Mouse (Mus musculus): ENCODE measurements around the gene Gtf3a. TPM values are rescaled to one million over a fixed set of nuclear protein-coding genes. Genes with fewer than 3 reads are reported as not detected.

Gtf3a gene
- polyA plus RNA-seq, 1 experiment from 2014 or later = 68.3 TPM

DNA sequence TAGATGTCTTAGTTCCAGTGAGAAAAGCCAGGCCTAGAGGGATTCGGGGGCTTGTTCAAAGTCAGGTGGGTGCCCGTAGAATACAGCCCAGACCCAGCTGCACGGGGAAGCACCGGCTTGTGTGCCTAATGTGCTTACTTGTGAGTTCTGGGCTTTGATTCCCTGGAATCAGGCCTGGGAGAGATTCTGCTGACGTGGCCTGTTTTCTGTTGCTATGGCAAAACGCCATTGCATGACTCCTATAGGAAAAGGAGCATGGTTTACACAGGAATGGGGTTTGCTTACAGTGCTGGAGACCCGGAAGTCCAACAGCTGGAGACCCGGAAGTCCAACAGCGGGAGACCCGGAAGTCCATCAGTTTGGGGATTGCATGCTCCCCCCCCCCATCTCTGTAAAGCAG is 39.1 kb downstream of the Gtf3a start:
- Histone ChIP-seq H3K4me3 (no peak overlapping the region), H3K4me2 (no peak overlapping the region), H3K36me3 (no peaks in the 10 kb centered on the region), H3K9me3 (replicated peaks) (no peaks in the 10 kb centered on the region), H3K27ac (no peak overlapping the region), H3K9ac (no peak overlapping the region), H3K4me1 (replicated peaks) (no peaks in the 10 kb centered on the region; the same call in 1 of the 2 replicates), H3K27me3 (peaks cover 37% of the 10 kb centered on the region)
- 81% methylated on average over 10 of the region's 10 CpGs for WGBS
- no peak for ATAC-seq (replicated peaks; ENCODE audit: insufficient number of reproducible peaks, insufficient read depth, low FRiP score, low read depth)

DNA sequence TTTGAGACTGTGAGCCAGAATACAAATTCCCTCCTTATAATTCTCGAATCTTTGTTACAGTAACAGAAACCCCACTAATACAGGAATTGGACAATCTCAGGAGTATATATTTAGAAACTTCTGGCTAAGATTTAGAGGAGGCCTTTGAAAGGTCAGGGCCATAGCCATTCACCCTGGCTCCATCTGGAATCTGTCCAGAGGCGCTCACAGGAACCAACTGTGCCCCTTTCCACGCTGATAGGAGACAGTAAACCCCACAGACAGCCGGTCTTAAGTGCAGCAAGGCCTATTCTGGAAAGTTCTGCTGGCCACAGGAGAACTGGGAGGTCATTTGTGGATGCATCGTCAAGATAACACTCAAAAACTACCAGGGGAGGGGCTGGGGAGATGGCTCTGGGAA is 40.6 kb downstream of the Gtf3a start:
- H3K4me1 ChIP-seq (replicated peaks) = peaks cover 4% of the 10 kb centered on the region; the same call in 1 of the 2 replicates

DNA sequence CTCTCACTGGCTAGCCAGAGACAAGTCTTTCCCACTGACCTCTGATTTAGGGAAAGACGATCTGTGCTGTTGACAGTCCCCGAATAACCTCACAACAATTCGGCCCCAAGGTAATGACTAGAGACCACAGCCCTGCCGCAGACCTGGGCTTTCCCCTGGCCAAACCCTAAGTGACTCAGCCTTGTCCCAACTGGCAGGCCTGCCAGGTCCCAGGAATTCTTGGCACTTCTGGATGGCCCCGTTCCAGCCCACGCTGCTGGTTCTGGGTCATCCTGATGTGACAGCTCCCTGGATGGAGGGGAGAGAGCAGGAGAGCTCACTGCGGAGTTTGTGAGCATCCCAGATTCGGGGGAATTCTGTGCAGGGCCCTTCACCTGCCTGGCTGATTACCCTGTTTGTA is 45.1 kb downstream of the Gtf3a start:
- H3K27me3 ChIP-seq = no peaks in the 10 kb centered on the region
- H3K9me3 ChIP-seq (replicated peaks) = no peaks in the 10 kb centered on the region
- H3K4me2 ChIP-seq = no peak overlapping the region
- H3K4me1 ChIP-seq (replicated peaks) = peaks cover 4% of the 10 kb centered on the region; the same call in 1 of the 2 replicates
- ATAC-seq (replicated peaks; ENCODE audit: insufficient number of reproducible peaks, insufficient read depth, low FRiP score, low read depth) = no peak
- 54% methylated on average over 8 of the region's 8 CpGs for WGBS
- no peak overlapping the region for H3K9ac ChIP-seq
- no peaks in the 10 kb centered on the region for H3K36me3 ChIP-seq
- H3K27ac ChIP-seq = no peak overlapping the region
- no peak overlapping the region for H3K4me3 ChIP-seq

More for the DNA sequence above, 40.6 kb downstream of the Gtf3a start:
- 43% methylated on average over 5 of the region's 5 CpGs for WGBS
- Histone ChIP-seq H3K36me3 (no peaks in the 10 kb centered on the region), H3K9me3 (replicated peaks) (no peaks in the 10 kb centered on the region), H3K4me3 (no peak overlapping the region), H3K9ac (no peak overlapping the region), H3K27me3 (peaks cover 26% of the 10 kb centered on the region), H3K27ac (no peak overlapping the region), H3K4me2 (no peak overlapping the region)
- ATAC-seq (replicated peaks; ENCODE audit: insufficient number of reproducible peaks, insufficient read depth, low FRiP score, low read depth) = no peak

- H3K4me2 ChIP-seq = no peak overlapping the region
- 0 out of 2 replicates have a peak, but pooled peaks cover 4% of the 10 kb centered on the region for H3K4me1 ChIP-seq (replicated peaks)
- H3K4me3 ChIP-seq = no peak overlapping the region
- H3K27me3 ChIP-seq = no peaks in the 10 kb centered on the region
- ATAC-seq (replicated peaks; ENCODE audit: insufficient number of reproducible peaks, insufficient read depth, low FRiP score, low read depth) = no peak
- no peak overlapping the region for H3K9ac ChIP-seq
- 50% methylated on average over 6 of the region's 6 CpGs for WGBS
- H3K9me3 ChIP-seq (replicated peaks) = no peaks in the 10 kb centered on the region
- H3K36me3 ChIP-seq = no peaks in the 10 kb centered on the region
- no peak overlapping the region for H3K27ac ChIP-seq
These were observed 46.5 kb downstream of the Gtf3a start for GRCm38 (mm10) chr5:146994973-146995372.

- Histone ChIP-seq H3K9me3 (replicated peaks) (no peaks in the 10 kb centered on the region), H3K9ac (no peak overlapping the region), H3K27ac (no peak overlapping the region), H3K4me1 (replicated peaks) (0 out of 2 replicates have a peak, but pooled peaks cover 4% of the 10 kb centered on the region), H3K27me3 (no peaks in the 10 kb centered on the region), H3K4me2 (no peak overlapping the region), H3K4me3 (no peak overlapping the region), H3K36me3 (no peaks in the 10 kb centered on the region)
- WGBS = 80% methylated on average over 7 of the region's 7 CpGs
- ATAC-seq (replicated peaks; ENCODE audit: insufficient number of reproducible peaks, insufficient read depth, low FRiP score, low read depth) = no peak
These were observed 48.4 kb downstream of the Gtf3a start for GRCm38 (mm10) chr5:146996812-146997211.

- H3K4me2 ChIP-seq = no peak overlapping the region
- no peaks in the 10 kb centered on the region for H3K9me3 ChIP-seq (replicated peaks)
- no peak overlapping the region for H3K27ac ChIP-seq
- H3K4me1 ChIP-seq (replicated peaks) = no peaks in the 10 kb centered on the region
- 88% methylated on average over 12 of the region's 12 CpGs for WGBS
- H3K27me3 ChIP-seq = no peaks in the 10 kb centered on the region
- ATAC-seq (replicated peaks; ENCODE audit: insufficient number of reproducible peaks, insufficient read depth, low FRiP score, low read depth) = no peak
- no peak overlapping the region for H3K4me3 ChIP-seq
- H3K36me3 ChIP-seq = no peaks in the 10 kb centered on the region
- H3K9ac ChIP-seq = no peak overlapping the region
These were observed 50.3 kb downstream of the Gtf3a start for GRCm38 (mm10) chr5:146998802-146999201.

- Histone ChIP-seq H3K4me3 (no peak overlapping the region), H3K27ac (no peak overlapping the region), H3K4me1 (replicated peaks) (no peaks in the 10 kb centered on the region), H3K36me3 (no peaks in the 10 kb centered on the region), H3K4me2 (no peak overlapping the region), H3K9ac (no peak overlapping the region), H3K27me3 (no peaks in the 10 kb centered on the region), H3K9me3 (replicated peaks) (no peaks in the 10 kb centered on the region)
- WGBS = 82% methylated on average over 4 of the region's 4 CpGs
- ATAC-seq (replicated peaks; ENCODE audit: insufficient number of reproducible peaks, insufficient read depth, low FRiP score, low read depth) = no peak
These were observed 52.9 kb downstream of the Gtf3a start for GRCm38 (mm10) chr5:147001312-147001711.

DNA sequence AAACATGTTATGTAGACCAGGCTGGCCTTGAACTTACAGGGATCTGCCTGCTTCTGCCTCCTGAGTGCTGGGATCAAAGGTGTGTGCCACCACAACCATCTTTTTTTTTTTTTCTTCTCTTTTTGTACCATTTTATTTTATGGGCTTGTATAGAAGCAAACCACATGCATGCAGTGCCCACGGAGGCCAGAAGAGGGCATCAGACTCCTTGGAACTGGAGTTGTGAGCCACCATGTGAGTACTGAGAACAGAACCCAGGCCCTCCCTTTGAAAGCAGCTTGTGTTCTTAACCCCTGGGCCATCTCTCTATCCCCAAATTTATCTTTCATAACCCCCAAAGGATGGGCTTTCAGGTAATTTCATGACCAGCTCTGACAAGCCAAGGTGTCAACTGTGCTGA is 54.8 kb downstream of the Gtf3a start:
- H3K27ac ChIP-seq = no peak overlapping the region
- H3K4me1 ChIP-seq (replicated peaks) = no peaks in the 10 kb centered on the region
- WGBS = 53% methylated on average over 1 of the region's 1 CpGs
- H3K9ac ChIP-seq = no peak overlapping the region
- ATAC-seq (replicated peaks; ENCODE audit: insufficient number of reproducible peaks, insufficient read depth, low FRiP score, low read depth) = no peak
- no peak overlapping the region for H3K4me2 ChIP-seq
- no peak overlapping the region for H3K4me3 ChIP-seq
- no peaks in the 10 kb centered on the region for H3K9me3 ChIP-seq (replicated peaks)
- H3K36me3 ChIP-seq = no peaks in the 10 kb centered on the region
- H3K27me3 ChIP-seq = no peaks in the 10 kb centered on the region

Other genes with a start within 250 kb of the Gtf3a start
- 9.0 and 10.8 TPM in 2 replicates for gene Usp12, start 153.7 kb upstream of the Gtf3a start, polyA plus RNA-seq (2015; fragmentation: Nextera tagmentation; extraction: Ambion mirVana)
- 288 and 325 TPM in 2 replicates for gene Rpl21, start 115.8 kb upstream of the Gtf3a start, polyA plus RNA-seq (2015; fragmentation: Nextera tagmentation; extraction: Ambion mirVana)
- 11.5 and 13.4 TPM in 2 replicates for gene Rasl11a, start 103.6 kb upstream of the Gtf3a start, polyA plus RNA-seq (2015; fragmentation: Nextera tagmentation; extraction: Ambion mirVana)
- 18.3 and 21.9 TPM in 2 replicates for gene Mtif3, start 15.1 kb downstream of the Gtf3a start, polyA plus RNA-seq (2015; fragmentation: Nextera tagmentation; extraction: Ambion mirVana)
- gene Lnx2, start 127.9 kb downstream of the Gtf3a start, polyA plus RNA-seq (2015; fragmentation: Nextera tagmentation; extraction: Ambion mirVana) = 11.2 and 14.2 TPM in 2 replicates
- 84.3 and 85.2 TPM in 2 replicates for gene Polr1d, start 128.4 kb downstream of the Gtf3a start, polyA plus RNA-seq (2015; fragmentation: Nextera tagmentation; extraction: Ambion mirVana)
- gene Gsx1, start 240.0 kb downstream of the Gtf3a start, polyA plus RNA-seq (2015; fragmentation: Nextera tagmentation; extraction: Ambion mirVana) = not detected in 2 replicates